Mouse (Mus musculus) CH12.LX (cell line): ENCODE data around the gene Cald1. TPM values are rescaled to one million over a fixed set of nuclear protein-coding genes. Genes with fewer than 3 reads are reported as not detected.

Experiments used
- DNase-seq: peaks from one replicate; pipeline ENCODE4 v3.0.0-alpha.2; 2013; ENCODE audit errors: extremely low read depth
- H3K27ac ChIP-seq: 2 replicates; pipeline ENCODE4 v1.5.1; 2012; ENCODE audit warnings: low read depth, mild to moderate bottlenecking, control low read depth, moderate library complexity; ENCODE audit not compliant: insufficient read depth
- H3K27me3 ChIP-seq: replicated peaks from 2 replicates; pipeline ENCODE3; 2012; ENCODE audit warnings: inconsistent platforms
- H3K36me3 ChIP-seq, 2 experiments: replicated peaks in 1 of 2; 2 replicates each; pipeline versions ENCODE3 to v1.6.1; 2012; ENCODE audit warnings: inconsistent platforms in 1 of 2, low read length in 1 of 2, mild to moderate bottlenecking in 1 of 2, mixed read lengths in 1 of 2, moderate library complexity in 1 of 2; ENCODE audit not compliant: control insufficient read depth in 1 of 2, insufficient read depth in 1 of 2
- H3K4me1 ChIP-seq, 2 experiments: 2 replicates each; pipeline ENCODE4 v1.6.1; 2012; ENCODE audit warnings: inconsistent platforms in 1 of 2, moderate library complexity in 1 of 2; ENCODE audit not compliant: insufficient read depth in 2 of 2, control insufficient read depth in 1 of 2
- H3K4me2 ChIP-seq: 2 replicates; pipeline ENCODE4 v1.6.1; 2012; ENCODE audit warnings: low read depth, mild to moderate bottlenecking, control low read depth; ENCODE audit not compliant: poor library complexity, insufficient read depth, severe bottlenecking
- H3K4me3 ChIP-seq, 3 experiments: fragments of 150-350 bp in 1 of 3; sonication (generic) in 1 of 3; replicated peaks in 1 of 3; 2 replicates each; pipeline versions ENCODE3 to v1.5.1; 2011 to 2012; ENCODE audit warnings: low read depth in 2 of 3, low read length in 2 of 3, mild to moderate bottlenecking in 2 of 3, moderate library complexity in 2 of 3, control low read depth in 1 of 3, improper control_type of control experiment in 1 of 3, inconsistent platforms in 1 of 3, mixed read lengths in 1 of 3; ENCODE audit not compliant: poor library complexity in 1 of 3
- H3K79me2 ChIP-seq: replicated peaks from 2 replicates; pipeline ENCODE4 v1.6.1; 2012; ENCODE audit warnings: mild to moderate bottlenecking, moderate library complexity; ENCODE audit not compliant: control insufficient read depth, poor library complexity, insufficient read depth, severe bottlenecking; ENCODE audit errors: extremely low read depth
- H3K9ac ChIP-seq: 2 replicates; pipeline ENCODE4 v1.6.1; 2012; ENCODE audit warnings: low read depth, mild to moderate bottlenecking, control low read depth, moderate library complexity; ENCODE audit not compliant: insufficient read depth
- H3K9me3 ChIP-seq: replicated peaks from 2 replicates; pipeline ENCODE3; 2012; ENCODE audit warnings: low read length, inconsistent platforms, mixed read lengths
- CHD1 ChIP-seq: IDR thresholded peaks from 2 replicates; pipeline ENCODE4 v1.6.1; 2012; ENCODE audit warnings: low read depth, low read length, improper control_type of control experiment, inconsistent platforms
- CHD2 ChIP-seq: IDR thresholded peaks from 2 replicates; pipeline ENCODE4 v1.6.1; 2011; ENCODE audit warnings: low read length, improper control_type of control experiment
- E2F4 ChIP-seq: IDR thresholded peaks from 2 replicates; pipeline ENCODE4 v1.6.1; 2011; ENCODE audit warnings: low read depth, low read length, improper control_type of control experiment; ENCODE audit not compliant: insufficient replicate concordance
- EP300 ChIP-seq: IDR thresholded peaks from 2 replicates; pipeline ENCODE4 v1.6.1; 2011; ENCODE audit warnings: low read length, improper control_type of control experiment
- GABPA ChIP-seq: IDR thresholded peaks from 2 replicates; pipeline ENCODE4 v1.6.1; 2012; ENCODE audit warnings: low read depth, low read length, improper control_type of control experiment, inconsistent platforms; ENCODE audit not compliant: insufficient replicate concordance
- IRF4 ChIP-seq: IDR thresholded peaks from 2 replicates; pipeline ENCODE4 v1.6.1; 2014; ENCODE audit warnings: low read depth, mild to moderate bottlenecking, inconsistent platforms, low read length, improper control_type of control experiment
- JUND ChIP-seq: conservative IDR thresholded peaks from 2 replicates; pipeline ENCODE4 v1.6.1; 2011; ENCODE audit warnings: low read depth, low read length, improper control_type of control experiment
- MXI1 ChIP-seq: IDR thresholded peaks from 2 replicates; pipeline ENCODE4 v1.6.1; 2011; ENCODE audit warnings: mild to moderate bottlenecking, low read depth, low read length, improper control_type of control experiment
- NRF1 ChIP-seq: IDR thresholded peaks from 2 replicates; pipeline ENCODE4 v1.6.1; 2014; ENCODE audit warnings: low read depth, mild to moderate bottlenecking, inconsistent platforms, low read length, improper control_type of control experiment, moderate library complexity
- POLR2AphosphoS2 ChIP-seq: IDR thresholded peaks from 2 replicates; pipeline ENCODE4 v1.6.1; 2011; ENCODE audit warnings: low read depth, low read length, improper control_type of control experiment
- RCOR1 ChIP-seq: conservative IDR thresholded peaks from 2 replicates; pipeline ENCODE4 v1.6.1; 2012; ENCODE audit warnings: low read depth, mild to moderate bottlenecking, inconsistent platforms, low read length, improper control_type of control experiment
- TBP ChIP-seq: conservative IDR thresholded peaks from 2 replicates; pipeline ENCODE4 v1.6.1; 2011; ENCODE audit warnings: low read depth, low read length, improper control_type of control experiment
- USF1 ChIP-seq: IDR thresholded peaks from 2 replicates; pipeline ENCODE4 v1.6.1; 2014; ENCODE audit warnings: low read depth, mild to moderate bottlenecking, inconsistent platforms, low read length, improper control_type of control experiment
- ZKSCAN1 ChIP-seq: IDR thresholded peaks from 2 replicates; pipeline ENCODE4 v1.6.1; 2012; ENCODE audit warnings: low read depth, inconsistent platforms, low read length, improper control_type of control experiment, borderline replicate concordance
- ZMIZ1 ChIP-seq: IDR thresholded peaks from 2 replicates; pipeline ENCODE4 v1.6.1; 2012; ENCODE audit warnings: low read depth, mild to moderate bottlenecking, inconsistent platforms, low read length, improper control_type of control experiment
- dilution Hi-C: fragments of 300-500 bp; cut with MboI; formaldehyde crosslinking; loops from 2 replicates; pipeline ENCODE4 v1.14.3; 2020; ENCODE audit warnings: low sequenced_read_pairs; ENCODE audit not compliant: extremely low pct_unique_long_range_greater_than_20kb, extremely low pct_ligation_motif_present
- in situ Hi-C: fragments of 300-500 bp; cut with MboI; formaldehyde crosslinking; loops from 3 replicates; pipeline ENCODE4 v1.14.3; 2019; ENCODE audit warnings: low sequenced_read_pairs, low pct_ligation_motif_present, low pct_unique_long_range_greater_than_20kb, mixed read lengths
- polyA plus RNA-seq: library from polyadenylated mRNA; unstranded; fragments of >175 nt; gene quantifications from 2 replicates; pipeline ENCODE4 v1.2.1, GENCODE M21; 2012; ENCODE audit warnings: low read depth; ENCODE audit not compliant: insufficient read length
- total RNA-seq, 2 experiments: library from RNA; depleted of rRNA; stranded (reverse); fragments of 300-350 nt in 1 of 2; fragments of >200 nt in 1 of 2; gene quantifications; 2 replicates each; pipeline ENCODE4 v1.2.3; 2012 to 2014

Gene Cald1
- total and polyA plus RNA-seq, 3 experiments, result 0.55 to 4.0 (median 1.1) TPM

GRCm38 (mm10) chr6:34710848-34711247 lies 112.5 kb downstream of the Cald1 start:
- in situ Hi-C loops, result no loop called here
- Histone ChIP-seq H3K4me1 (peaks cover 2 to 19% of the 10 kb centered on the region in 2 experiments; a peak in 3 of 4 replicates), H3K79me2 (no peaks in the 10 kb centered on the region), H3K27ac (no peak overlapping the region), H3K4me2 (no peak overlapping the region), H3K4me3 (no peak overlapping the region), H3K27me3 (no peaks in the 10 kb centered on the region), H3K9ac (no peak overlapping the region), H3K36me3 (no peaks in the 10 kb centered on the region), H3K9me3 (no peaks in the 10 kb centered on the region)
- TF ChIP-seq CHD1, result no peak
- no peak for TF ChIP-seq RCOR1
- TF ChIP-seq JUND, result no peak
- TF ChIP-seq TBP, result no peak
- no peak for DNase-seq
- dilution Hi-C loops, result no loop called here

GRCm38 (mm10) chr6:34711620-34712019 lies 113.3 kb downstream of the Cald1 start:
- dilution Hi-C loops, result no loop called here
- Histone ChIP-seq H3K36me3 (no peaks in the 10 kb centered on the region), H3K4me2 (no peak overlapping the region), H3K9ac (no peak overlapping the region)
- DNase-seq, result no peak
- TF ChIP-seq TBP (no peak), ZKSCAN1 (no peak), IRF4 (no peak), E2F4 (no peak), ZMIZ1 (no peak), NRF1 (no peak), POLR2AphosphoS2 (no peak), GABPA (no peak), CHD2 (no peak), USF1 (no peak), EP300 (no peak), MXI1 (no peak)
- TF ChIP-seq, all 38 proteins: peak for 0
- Histone ChIP-seq H3K4me1 (peaks cover 2 to 23% of the 10 kb centered on the region in 2 experiments; a peak in 3 of 4 replicates), H3K27ac (no peak overlapping the region), H3K9me3 (no peaks in the 10 kb centered on the region), H3K79me2 (no peaks in the 10 kb centered on the region), H3K27me3 (no peaks in the 10 kb centered on the region), H3K4me3 (no peak overlapping the region)
- in situ Hi-C loops, result no loop called here

- no peaks in the 10 kb centered on the region for H3K36me3 ChIP-seq
- no peak for DNase-seq
- no peaks in the 10 kb centered on the region for H3K79me2 ChIP-seq
- H3K9me3 ChIP-seq, result no peaks in the 10 kb centered on the region
- H3K4me1 ChIP-seq, result peaks cover 5 to 38% of the 10 kb centered on the region in 2 experiments; a peak in 3 of 4 replicates
- no peaks in the 10 kb centered on the region for H3K27me3 ChIP-seq
- H3K27ac ChIP-seq, result no peak overlapping the region
- H3K4me2 ChIP-seq, result no peak overlapping the region
- H3K4me3 ChIP-seq, result no peak overlapping the region
- dilution Hi-C loops, result no loop called here
- no peak for TF ChIP-seq EP300
- TF ChIP-seq, all 38 proteins: peak for 0
- no peak overlapping the region for H3K9ac ChIP-seq
- in situ Hi-C loops, result no loop called here
Measured at GRCm38 (mm10) chr6:34713169-34713568, 114.9 kb downstream of the Cald1 start.
